Mouse (Mus musculus) megakaryocyte, embryonic 14.5 days (primary cell): ENCODE data around the gene Mindy4b-ps. TPM values are rescaled to one million over a fixed set of nuclear protein-coding genes. Genes with fewer than 3 reads are reported as not detected.

Experiments
- H3K27me3 ChIP-seq: replicated peaks from 2 replicates; pipeline ENCODE3; 2012; ENCODE audit warnings: inconsistent platforms
- H3K36me3 ChIP-seq: replicated peaks from 2 replicates; pipeline ENCODE3; 2012; ENCODE audit warnings: low read length, inconsistent platforms, mixed read lengths
- H3K4me1 ChIP-seq: 2 replicates; pipeline ENCODE4 v1.6.1; 2012; ENCODE audit warnings: inconsistent platforms
- H3K4me3 ChIP-seq: replicated peaks from 2 replicates; pipeline ENCODE3; 2012; ENCODE audit warnings: moderate library complexity, mild to moderate bottlenecking, inconsistent platforms
- H3K9me3 ChIP-seq: 2 replicates; pipeline ENCODE4 v1.6.1; 2012; ENCODE audit warnings: inconsistent platforms
- FLI1 ChIP-seq: IDR thresholded peaks from 2 replicates; pipeline ENCODE4 v1.6.1; 2012; ENCODE audit warnings: low read length, inconsistent platforms, mixed read lengths
- GATA1 ChIP-seq: IDR thresholded peaks from 3 replicates; pipeline ENCODE4 v1.6.1; 2012; ENCODE audit warnings: mixed read lengths, low read length, inconsistent platforms, borderline replicate concordance
- polyA plus RNA-seq: library from polyadenylated mRNA; stranded (reverse); fragments of >175 nt; gene quantifications from 2 replicates; pipeline ENCODE4 v1.2.3, GENCODE M21; 2012; ENCODE audit warnings: low replicate concordance; ENCODE audit not compliant: insufficient read depth

The Mindy4b-ps gene
- polyA plus RNA-seq, 1 experiment, result not detected

- Histone ChIP-seq H3K4me3 (no peak overlapping the region), H3K4me1 (peaks cover 13% of the 10 kb centered on the region), H3K36me3 (no peaks in the 10 kb centered on the region), H3K9me3 (no peaks in the 10 kb centered on the region), H3K27me3 (no peaks in the 10 kb centered on the region)
- no peak for TF ChIP-seq FLI1
- no peak for TF ChIP-seq GATA1
Measured at GRCm38 (mm10) chr3:58748724-58749123, 73.4 kb downstream of the Mindy4b-ps start.

- H3K4me3 ChIP-seq, result no peak overlapping the region
- TF ChIP-seq GATA1, result no peak
- no peak for TF ChIP-seq FLI1
- no peaks in the 10 kb centered on the region for H3K27me3 ChIP-seq
- peaks cover 13% of the 10 kb centered on the region for H3K4me1 ChIP-seq
- no peaks in the 10 kb centered on the region for H3K36me3 ChIP-seq
- H3K9me3 ChIP-seq, result no peaks in the 10 kb centered on the region
Measured at GRCm38 (mm10) chr3:58747924-58748323, 74.2 kb downstream of the Mindy4b-ps start.

GRCm38 (mm10) chr3:58739536-58739935 is 82.6 kb downstream of the Mindy4b-ps start:
- no peak overlapping the region for H3K4me3 ChIP-seq
- no peak for TF ChIP-seq GATA1
- no peak for TF ChIP-seq FLI1
- H3K9me3 ChIP-seq, result no peaks in the 10 kb centered on the region
- H3K27me3 ChIP-seq, result no peaks in the 10 kb centered on the region
- H3K4me1 ChIP-seq, result no peaks in the 10 kb centered on the region
- no peaks in the 10 kb centered on the region for H3K36me3 ChIP-seq

Other genes with a start within 250 kb of the Mindy4b-ps start
- 3.1 and 14.7 TPM in 2 replicates for gene Selenot, start 245.7 kb downstream of the Mindy4b-ps start, polyA plus RNA-seq
- not detected in 2 replicates for gene Erich6, start 185.1 kb downstream of the Mindy4b-ps start, polyA plus RNA-seq
- gene Siah2, start 129.9 kb downstream of the Mindy4b-ps start, polyA plus RNA-seq, result 28.3 and 77.4 TPM in 2 replicates
- not detected in 2 replicates for gene Clrn1, start 63.0 kb upstream of the Mindy4b-ps start, polyA plus RNA-seq
- gene Med12l, start 183.5 kb upstream of the Mindy4b-ps start, polyA plus RNA-seq, result 12.6 and 12.7 TPM in 2 replicates